Mouse (Mus musculus): ENCODE results near the gene 9230104L09Rik. TPM values are rescaled to one million over a fixed set of nuclear protein-coding genes. Genes with fewer than 3 reads are reported as not detected.
A peak's percentile ranks its signal among the peaks of the same experiment; 100 is the strongest.

The 9230104L09Rik gene
- not detected in 2 replicates for polyA plus RNA-seq (2012; ENCODE audit: insufficient read depth, insufficient read length, low replicate concordance, missing spikeins)

- Histone ChIP-seq H3K4me3 (ENCODE audit: insufficient read depth, low read depth, low read length) (no peak within 1 kb of the TSS), H3K27ac (ENCODE audit: insufficient read depth, low read depth, low read length) (no peak within 1 kb of the TSS), H3K4me1 (ENCODE audit: control insufficient read depth, insufficient read depth, low read length) (peaks cover 3% of the 10 kb centered on the region; the same call in 1 of the 2 replicates)
- WGBS, result 47% methylated on average over 2 of the region's 2 CpGs
- TF ChIP-seq POLR2A (IDR thresholded peaks at IDR 0.05; ENCODE audit: insufficient read depth, low read depth, low read length) (no peak), CTCF (IDR thresholded peaks at IDR 0.05; ENCODE audit: insufficient read depth, low read depth, low read length) (no peak)
These were observed at the start of gene 9230104L09Rik for GRCm38 (mm10) chr2:148864966-148865365. TSS of gene 9230104L09Rik (minus strand) at chr2:148865038.

- Histone ChIP-seq H3K4me1 (ENCODE audit: control insufficient read depth, insufficient read depth, low read length) (no peaks in the 10 kb centered on the region), H3K4me3 (ENCODE audit: insufficient read depth, low read depth, low read length) (no peak overlapping the region), H3K27ac (ENCODE audit: insufficient read depth, low read depth, low read length) (no peak overlapping the region)
- no peak for TF ChIP-seq POLR2A (IDR thresholded peaks at IDR 0.05; ENCODE audit: insufficient read depth, low read depth, low read length)
- TF ChIP-seq CTCF (IDR thresholded peaks at IDR 0.05; ENCODE audit: insufficient read depth, low read depth, low read length), result peak; percentile 92
- 10% methylated on average over 5 of the region's 5 CpGs for WGBS
These were observed 37.4 kb upstream of the 9230104L09Rik start for GRCm38 (mm10) chr2:148902286-148902685.

DNA sequence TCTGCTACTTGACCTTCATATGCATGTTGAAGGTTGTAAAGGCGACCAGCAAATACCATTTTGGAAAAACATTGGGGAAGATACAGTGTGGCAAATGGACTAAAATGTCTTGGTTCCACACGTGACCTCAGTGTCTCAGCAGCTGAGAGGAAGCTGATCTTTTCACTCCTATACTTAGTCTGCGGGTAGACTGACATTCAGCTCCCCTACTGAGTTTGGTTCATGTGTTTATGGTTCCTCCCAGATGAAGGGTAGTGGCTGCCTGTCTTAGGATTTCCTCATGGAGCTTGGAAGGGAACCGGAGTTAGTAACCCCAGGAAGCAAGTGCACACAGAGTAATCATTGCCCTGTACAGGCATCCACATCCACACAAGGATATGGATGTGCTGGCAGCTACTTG lies 35.5 kb upstream of the 9230104L09Rik start:
- H3K4me1 ChIP-seq (ENCODE audit: control insufficient read depth, insufficient read depth, low read length), result no peaks in the 10 kb centered on the region
- 66% methylated on average over 4 of the region's 4 CpGs for WGBS
- no peak overlapping the region for H3K4me3 ChIP-seq (ENCODE audit: insufficient read depth, low read depth, low read length)
- TF ChIP-seq POLR2A (IDR thresholded peaks at IDR 0.05; ENCODE audit: insufficient read depth, low read depth, low read length), result no peak
- no peak for TF ChIP-seq CTCF (IDR thresholded peaks at IDR 0.05; ENCODE audit: insufficient read depth, low read depth, low read length)
- H3K27ac ChIP-seq (ENCODE audit: insufficient read depth, low read depth, low read length), result no peak overlapping the region

DNA sequence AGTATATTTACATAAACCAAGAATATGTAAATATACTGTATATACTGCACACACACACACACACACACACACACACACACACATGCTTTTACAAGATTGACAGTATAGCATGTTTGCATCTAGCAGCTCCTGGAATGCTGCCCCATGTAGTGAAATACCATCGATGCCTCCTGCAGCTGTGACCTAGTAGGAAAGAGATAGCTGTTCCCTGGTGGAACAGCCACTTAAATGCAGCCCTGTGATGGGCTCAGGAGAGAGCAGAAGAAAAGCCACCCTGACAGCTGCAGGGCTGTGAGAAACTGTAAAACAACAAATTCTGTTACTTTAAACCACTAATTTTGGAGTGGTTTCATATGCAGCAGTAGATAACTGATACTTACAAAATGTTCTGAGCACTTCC lies 31.4 kb upstream of the 9230104L09Rik start:
- 28% methylated on average over 1 of the region's 1 CpGs for WGBS
- no peak overlapping the region for H3K27ac ChIP-seq (ENCODE audit: insufficient read depth, low read depth, low read length)
- TF ChIP-seq CTCF (IDR thresholded peaks at IDR 0.05; ENCODE audit: insufficient read depth, low read depth, low read length) (no peak), POLR2A (IDR thresholded peaks at IDR 0.05; ENCODE audit: insufficient read depth, low read depth, low read length) (no peak)
- H3K4me3 ChIP-seq (ENCODE audit: insufficient read depth, low read depth, low read length), result no peak overlapping the region
- H3K4me1 ChIP-seq (ENCODE audit: control insufficient read depth, insufficient read depth, low read length), result no peaks in the 10 kb centered on the region

DNA sequence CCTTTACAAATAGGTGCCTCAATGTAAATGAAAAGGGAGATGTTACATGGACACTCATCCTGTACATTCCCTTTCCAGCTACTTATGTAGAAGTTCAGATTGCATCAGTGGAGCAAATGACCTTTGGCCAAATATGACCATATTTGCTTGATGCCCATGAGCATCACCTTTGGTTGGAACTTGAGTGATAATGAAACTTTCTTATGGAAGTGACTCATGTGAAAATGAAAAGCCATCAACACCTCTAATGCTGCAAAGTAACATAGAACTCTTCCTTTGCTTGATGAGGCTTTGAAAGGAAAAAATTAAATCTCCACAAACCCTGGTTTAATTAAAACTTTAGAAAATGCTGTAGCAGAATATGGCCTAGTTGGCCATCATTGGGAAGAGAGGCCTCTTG lies 28.3 kb upstream of the 9230104L09Rik start:
- H3K27ac ChIP-seq (ENCODE audit: insufficient read depth, low read depth, low read length), result no peak overlapping the region
- no peak for TF ChIP-seq CTCF (IDR thresholded peaks at IDR 0.05; ENCODE audit: insufficient read depth, low read depth, low read length)
- TF ChIP-seq POLR2A (IDR thresholded peaks at IDR 0.05; ENCODE audit: insufficient read depth, low read depth, low read length), result no peak
- no peaks in the 10 kb centered on the region for H3K4me1 ChIP-seq (ENCODE audit: control insufficient read depth, insufficient read depth, low read length)
- no peak overlapping the region for H3K4me3 ChIP-seq (ENCODE audit: insufficient read depth, low read depth, low read length)

- Histone ChIP-seq H3K4me1 (ENCODE audit: control insufficient read depth, insufficient read depth, low read length) (no peaks in the 10 kb centered on the region), H3K27ac (ENCODE audit: insufficient read depth, low read depth, low read length) (peak overlapping the region; percentile 51; the same call in 1 of the 2 replicates), H3K4me3 (ENCODE audit: insufficient read depth, low read depth, low read length) (no peak overlapping the region)
- no peak for TF ChIP-seq POLR2A (IDR thresholded peaks at IDR 0.05; ENCODE audit: insufficient read depth, low read depth, low read length)
- TF ChIP-seq CTCF (IDR thresholded peaks at IDR 0.05; ENCODE audit: insufficient read depth, low read depth, low read length), result no peak
- WGBS, result 42% methylated on average over 5 of the region's 5 CpGs
These were observed 25.4 kb upstream of the 9230104L09Rik start for GRCm38 (mm10) chr2:148890021-148890851.

GRCm38 (mm10) chr2:148889331-148890010 lies 24.6 kb upstream of the 9230104L09Rik start:
- Histone ChIP-seq H3K4me1 (ENCODE audit: control insufficient read depth, insufficient read depth, low read length) (no peaks in the 10 kb centered on the region), H3K27ac (ENCODE audit: insufficient read depth, low read depth, low read length) (peak overlapping the region; percentile 62; the same call in 1 of the 2 replicates), H3K4me3 (ENCODE audit: insufficient read depth, low read depth, low read length) (no peak overlapping the region)
- no peak for TF ChIP-seq POLR2A (IDR thresholded peaks at IDR 0.05; ENCODE audit: insufficient read depth, low read depth, low read length)
- TF ChIP-seq CTCF (IDR thresholded peaks at IDR 0.05; ENCODE audit: insufficient read depth, low read depth, low read length), result no peak
- WGBS, result 41% methylated on average over 3 of the region's 3 CpGs

- Histone ChIP-seq H3K27ac (ENCODE audit: insufficient read depth, low read depth, low read length) (peak overlapping the region; percentile 62; the same call in 1 of the 2 replicates), H3K4me1 (ENCODE audit: control insufficient read depth, insufficient read depth, low read length) (no peaks in the 10 kb centered on the region), H3K4me3 (ENCODE audit: insufficient read depth, low read depth, low read length) (no peak overlapping the region)
- TF ChIP-seq CTCF (IDR thresholded peaks at IDR 0.05; ENCODE audit: insufficient read depth, low read depth, low read length), result no peak
- TF ChIP-seq POLR2A (IDR thresholded peaks at IDR 0.05; ENCODE audit: insufficient read depth, low read depth, low read length), result no peak
- WGBS, result 61% methylated on average over 3 of the region's 3 CpGs
These were observed 24.0 kb upstream of the 9230104L09Rik start for GRCm38 (mm10) chr2:148888872-148889271.

GRCm38 (mm10) chr2:148884738-148885137 lies 19.9 kb upstream of the 9230104L09Rik start:
- Histone ChIP-seq H3K27ac (ENCODE audit: insufficient read depth, low read depth, low read length) (no peak overlapping the region), H3K4me3 (ENCODE audit: insufficient read depth, low read depth, low read length) (no peak overlapping the region), H3K4me1 (ENCODE audit: control insufficient read depth, insufficient read depth, low read length) (no peaks in the 10 kb centered on the region)
- TF ChIP-seq CTCF (IDR thresholded peaks at IDR 0.05; ENCODE audit: insufficient read depth, low read depth, low read length), result no peak
- TF ChIP-seq POLR2A (IDR thresholded peaks at IDR 0.05; ENCODE audit: insufficient read depth, low read depth, low read length), result no peak

Data from olfactory bulb, adult 2 months (tissue).